Mouse (Mus musculus) ES-E14 (cell line): ENCODE measurements around the gene Adgrb3. TPM values are rescaled to one million over a fixed set of nuclear protein-coding genes. Genes with fewer than 3 reads are reported as not detected.

Experiments used
- DNase-seq: peaks from one replicate; pipeline ENCODE4 v3.0.0-alpha.2; 2013; ENCODE audit warnings: low read depth, low spot score
- H3K27ac ChIP-seq: 2 replicates; pipeline ENCODE4 v1.5.1; 2012; ENCODE audit warnings: low read depth, mild to moderate bottlenecking, low read length, moderate library complexity, mixed read lengths; ENCODE audit not compliant: poor library complexity, insufficient read depth, severe bottlenecking
- H3K36me3 ChIP-seq: 2 replicates; pipeline ENCODE4 v1.6.1; 2012; ENCODE audit warnings: mild to moderate bottlenecking, low read length, moderate library complexity, mixed read lengths; ENCODE audit not compliant: control insufficient read depth, poor library complexity, insufficient read depth, severe bottlenecking
- H3K4me1 ChIP-seq, 2 experiments: fragments of 150-350 bp in 1 of 2; sonication (generic) in 1 of 2; 2 replicates each; pipeline ENCODE4 v1.6.1; 2012; ENCODE audit warnings: low read length in 2 of 2, mild to moderate bottlenecking in 1 of 2, mixed read lengths in 1 of 2; ENCODE audit not compliant: control insufficient read depth in 2 of 2, insufficient read depth in 2 of 2, poor library complexity in 1 of 2
- H3K4me3 ChIP-seq, 2 experiments: fragments of 150-350 bp in 1 of 2; sonication (generic) in 1 of 2; 2 replicates each; pipeline ENCODE4 v1.5.1; 2012; ENCODE audit warnings: low read length in 2 of 2, low read depth in 1 of 2, mild to moderate bottlenecking in 1 of 2, mixed read lengths in 1 of 2; ENCODE audit not compliant: insufficient read depth in 1 of 2, poor library complexity in 1 of 2, severe bottlenecking in 1 of 2
- H3K9ac ChIP-seq: 2 replicates; pipeline ENCODE4 v1.6.1; 2012; ENCODE audit warnings: low read depth, mild to moderate bottlenecking, low read length, mixed read lengths; ENCODE audit not compliant: poor library complexity, insufficient read depth, severe bottlenecking
- H3K9me3 ChIP-seq: fragments of 150-350 bp; sonication (generic); 2 replicates; pipeline ENCODE4 v1.6.1; 2012; ENCODE audit warnings: low read depth, mild to moderate bottlenecking, low read length; ENCODE audit not compliant: control insufficient read depth, insufficient read depth
- CHD2 ChIP-seq: IDR thresholded peaks from 2 replicates; pipeline ENCODE4 v1.6.1; 2014; ENCODE audit warnings: mild to moderate bottlenecking, low read depth, low read length, inconsistent platforms
- HCFC1 ChIP-seq: IDR thresholded peaks from 2 replicates; pipeline ENCODE4 v1.6.1; 2012; ENCODE audit warnings: low read length, inconsistent platforms, borderline replicate concordance; ENCODE audit not compliant: insufficient read depth
- MAFK ChIP-seq: IDR thresholded peaks from 2 replicates; pipeline ENCODE4 v1.6.1; 2014; ENCODE audit warnings: mild to moderate bottlenecking, low read depth, low read length, inconsistent platforms; ENCODE audit not compliant: insufficient read depth
- ZC3H11A ChIP-seq: IDR thresholded peaks from 2 replicates; pipeline ENCODE4 v1.6.1; 2012; ENCODE audit warnings: low read depth, mild to moderate bottlenecking, inconsistent platforms, low read length, borderline replicate concordance
- ZNF384 ChIP-seq: IDR thresholded peaks from 2 replicates; pipeline ENCODE4 v1.6.1; 2012; ENCODE audit warnings: low read depth, low read length, inconsistent platforms
- in situ Hi-C, 2 experiments: fragments of 600-800 bp; cut with MboI; formaldehyde crosslinking; loops; one replicate each; pipeline ENCODE4 v1.15.1; 2025; ENCODE audit warnings: low sequenced_read_pairs in 2 of 2, inconsistent platforms in 1 of 2; ENCODE audit not compliant: unreplicated experiment in 2 of 2
- total RNA-seq: library from RNA; depleted of rRNA; stranded (reverse); fragments of 300-350 nt; gene quantifications from 2 replicates; pipeline ENCODE4 v1.2.3, GENCODE M21; 2012

Gene Adgrb3
- total RNA-seq, 1 experiment: 0.27 TPM

GRCm38 (mm10) chr1:25107500-25108101 lies 721.9 kb downstream of the Adgrb3 start:
- H3K4me3 ChIP-seq: no peak overlapping the region
- H3K36me3 ChIP-seq: no peaks in the 10 kb centered on the region
- H3K9ac ChIP-seq: no peak overlapping the region
- no peaks in the 10 kb centered on the region for H3K4me1 ChIP-seq
- no peak for DNase-seq
- TF ChIP-seq ZNF384: no peak
- no peak for TF ChIP-seq CHD2
- no peak for TF ChIP-seq MAFK
- no peak for TF ChIP-seq ZC3H11A
- no peak for TF ChIP-seq HCFC1
- in situ Hi-C loops: no loop called here
- H3K27ac ChIP-seq: no peak overlapping the region
- no peaks in the 10 kb centered on the region for H3K9me3 ChIP-seq

GRCm38 (mm10) chr1:25106679-25107078 lies 722.8 kb downstream of the Adgrb3 start:
- DNase-seq: no peak
- no peak overlapping the region for H3K4me3 ChIP-seq
- no peaks in the 10 kb centered on the region for H3K9me3 ChIP-seq
- no peak overlapping the region for H3K9ac ChIP-seq
- H3K4me1 ChIP-seq: no peaks in the 10 kb centered on the region
- TF ChIP-seq HCFC1: no peak
- no peak for TF ChIP-seq CHD2
- TF ChIP-seq ZC3H11A: no peak
- in situ Hi-C loops: no loop called here
- H3K27ac ChIP-seq: no peak overlapping the region
- H3K36me3 ChIP-seq: no peaks in the 10 kb centered on the region

GRCm38 (mm10) chr1:25105367-25105766 lies 724.1 kb downstream of the Adgrb3 start:
- Histone ChIP-seq H3K27ac (no peak overlapping the region), H3K36me3 (no peaks in the 10 kb centered on the region), H3K4me3 (no peak overlapping the region), H3K4me1 (no peaks in the 10 kb centered on the region), H3K9ac (no peak overlapping the region), H3K9me3 (no peaks in the 10 kb centered on the region)
- no peak for TF ChIP-seq MAFK
- no peak for TF ChIP-seq ZNF384
- no peak for TF ChIP-seq HCFC1
- TF ChIP-seq CHD2: no peak
- TF ChIP-seq ZC3H11A: no peak
- in situ Hi-C loops: no loop called here
- DNase-seq: no peak

GRCm38 (mm10) chr1:25088010-25088719 lies 741.3 kb downstream of the Adgrb3 start:
- H3K4me3 ChIP-seq: no peak overlapping the region
- TF ChIP-seq CHD2 (no peak), ZNF384 (no peak), HCFC1 (no peak), ZC3H11A (no peak), MAFK (no peak)
- in situ Hi-C loops: no loop called here
- H3K9me3 ChIP-seq: no peaks in the 10 kb centered on the region
- no peak for DNase-seq
- no peaks in the 10 kb centered on the region for H3K36me3 ChIP-seq
- H3K4me1 ChIP-seq: no peaks in the 10 kb centered on the region
- H3K9ac ChIP-seq: no peak overlapping the region
- no peak overlapping the region for H3K27ac ChIP-seq
